Mouse (Mus musculus): Measurements from ENCODE around the gene Clp1. TPM values are rescaled to one million over a fixed set of nuclear protein-coding genes. Genes with fewer than 3 reads are reported as not detected.

The Clp1 gene
- polyA plus RNA-seq, 1 experiment: 0.70 TPM

DNA sequence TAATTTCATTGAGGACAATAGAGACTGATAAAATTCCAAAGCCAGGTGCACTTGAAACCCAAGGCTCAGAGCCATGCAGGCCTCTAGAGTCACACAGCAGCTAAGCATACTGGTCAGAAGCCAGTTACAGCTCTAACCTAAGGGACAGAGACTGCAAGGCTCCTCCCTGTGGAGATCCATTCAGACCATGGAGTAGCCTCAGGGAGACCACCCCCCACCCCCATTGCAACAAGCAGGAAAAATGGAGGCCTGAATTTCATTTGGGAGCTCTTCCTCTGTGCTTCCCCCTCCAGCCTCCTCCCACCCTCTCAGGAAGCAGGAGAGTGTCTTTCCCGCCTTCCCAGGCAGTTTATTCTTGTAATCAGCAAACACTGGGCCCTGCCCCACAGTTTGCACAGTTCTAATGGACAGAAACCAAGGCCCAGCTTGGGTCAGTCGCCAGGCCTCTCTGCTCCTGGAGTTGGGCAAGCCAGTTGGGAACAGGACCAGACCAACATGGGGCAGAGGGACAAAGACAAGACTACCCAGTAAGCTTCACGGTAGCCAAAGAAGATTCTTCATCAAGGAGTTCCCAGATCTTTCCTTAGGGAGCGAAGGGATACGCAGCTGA, 14.8 kb upstream of the Clp1 start:
- Histone ChIP-seq H3K27me3 (replicated peaks) (peaks cover 32% of the 10 kb centered on the region), H3K4me3 (replicated peaks) (peak overlapping the region; percentile 94), H3K36me3 (replicated peaks; ENCODE audit: low read length) (peaks cover 10% of the 10 kb centered on the region), H3K9me3 (no peaks in the 10 kb centered on the region), H3K4me1 (peaks cover 81% of the 10 kb centered on the region)
- TF ChIP-seq GATA1 (IDR thresholded peaks at IDR 0.05; ENCODE audit: borderline replicate concordance, low read length) (no peak), FLI1 (IDR thresholded peaks at IDR 0.05; ENCODE audit: low read length) (no peak)

- H3K4me1 ChIP-seq: peaks cover 87% of the 10 kb centered on the region
- H3K4me3 ChIP-seq (replicated peaks): peak overlapping the region; percentile 38
- no peaks in the 10 kb centered on the region for H3K9me3 ChIP-seq
- H3K36me3 ChIP-seq (replicated peaks; ENCODE audit: low read length): peaks cover 10% of the 10 kb centered on the region
- TF ChIP-seq FLI1 (IDR thresholded peaks at IDR 0.05; ENCODE audit: low read length) (no peak), GATA1 (IDR thresholded peaks at IDR 0.05; ENCODE audit: borderline replicate concordance, low read length) (no peak)
- H3K27me3 ChIP-seq (replicated peaks): peaks cover 35% of the 10 kb centered on the region
Measured at GRCm38 (mm10) chr2:84740608-84741333, 13.6 kb upstream of the Clp1 start.

DNA sequence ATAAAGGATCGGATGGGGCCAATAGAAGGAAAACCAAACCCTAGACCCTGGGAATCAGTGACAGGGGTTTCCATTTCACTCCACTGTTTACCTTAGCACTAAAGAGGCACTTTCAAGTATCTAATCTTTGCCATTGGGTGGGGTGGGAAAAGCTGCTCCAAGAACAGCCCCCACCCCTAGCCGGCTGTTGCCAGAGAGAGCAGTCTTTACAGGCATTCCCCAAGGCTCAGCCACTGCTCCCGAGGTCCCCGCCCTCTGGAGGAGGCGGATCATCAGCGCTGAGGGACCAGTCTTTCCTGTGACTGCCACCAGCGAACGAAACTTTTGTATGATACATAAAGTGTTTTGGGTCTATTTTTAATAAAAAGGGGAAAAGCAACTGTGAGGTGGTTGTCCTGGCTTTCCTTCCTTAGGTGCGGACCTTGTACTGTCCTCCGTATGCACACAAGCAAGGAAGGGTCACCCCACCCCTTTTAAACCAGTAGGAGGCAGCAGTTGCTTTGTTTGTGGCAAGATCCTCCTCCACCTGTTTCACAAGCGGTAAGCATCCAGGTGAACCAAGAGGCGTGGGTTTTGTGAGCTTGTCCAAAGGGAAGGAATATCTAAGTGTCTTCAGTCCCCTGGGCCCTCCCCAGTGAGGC, 11.2 kb upstream of the Clp1 start:
- TF ChIP-seq GATA1 (IDR thresholded peaks at IDR 0.05; ENCODE audit: borderline replicate concordance, low read length): no peak
- TF ChIP-seq FLI1 (IDR thresholded peaks at IDR 0.05; ENCODE audit: low read length): no peak
- Histone ChIP-seq H3K9me3 (no peaks in the 10 kb centered on the region), H3K4me1 (peaks cover 100% of the 10 kb centered on the region), H3K4me3 (replicated peaks) (peak overlapping the region; percentile 84), H3K27me3 (replicated peaks) (peaks cover 49% of the 10 kb centered on the region), H3K36me3 (replicated peaks; ENCODE audit: low read length) (peaks cover 10% of the 10 kb centered on the region)

DNA sequence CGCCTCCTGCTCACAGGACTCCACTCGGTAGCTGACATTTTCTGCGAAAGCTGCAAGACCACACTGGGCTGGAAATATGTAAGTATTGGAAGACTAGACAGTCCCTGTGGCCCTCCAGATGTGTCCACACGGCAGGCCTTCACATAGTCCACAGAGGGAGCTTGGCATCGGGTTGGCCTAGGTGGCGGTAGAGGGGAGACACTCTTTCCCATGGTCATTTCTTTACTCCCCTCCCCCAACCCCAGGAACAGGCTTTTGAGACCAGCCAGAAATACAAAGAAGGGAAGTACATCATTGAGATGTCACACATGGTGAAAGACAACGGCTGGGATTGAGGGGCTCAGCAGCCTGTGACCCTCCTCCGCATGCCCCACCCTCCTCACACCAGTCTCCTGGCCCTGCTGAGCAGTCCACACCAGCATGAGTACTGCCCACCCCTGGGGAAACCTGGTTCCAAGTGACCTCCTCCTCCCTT, 10.3 kb upstream of the Clp1 start:
- peaks cover 43% of the 10 kb centered on the region for H3K27me3 ChIP-seq (replicated peaks)
- H3K36me3 ChIP-seq (replicated peaks; ENCODE audit: low read length): peaks cover 10% of the 10 kb centered on the region

DNA sequence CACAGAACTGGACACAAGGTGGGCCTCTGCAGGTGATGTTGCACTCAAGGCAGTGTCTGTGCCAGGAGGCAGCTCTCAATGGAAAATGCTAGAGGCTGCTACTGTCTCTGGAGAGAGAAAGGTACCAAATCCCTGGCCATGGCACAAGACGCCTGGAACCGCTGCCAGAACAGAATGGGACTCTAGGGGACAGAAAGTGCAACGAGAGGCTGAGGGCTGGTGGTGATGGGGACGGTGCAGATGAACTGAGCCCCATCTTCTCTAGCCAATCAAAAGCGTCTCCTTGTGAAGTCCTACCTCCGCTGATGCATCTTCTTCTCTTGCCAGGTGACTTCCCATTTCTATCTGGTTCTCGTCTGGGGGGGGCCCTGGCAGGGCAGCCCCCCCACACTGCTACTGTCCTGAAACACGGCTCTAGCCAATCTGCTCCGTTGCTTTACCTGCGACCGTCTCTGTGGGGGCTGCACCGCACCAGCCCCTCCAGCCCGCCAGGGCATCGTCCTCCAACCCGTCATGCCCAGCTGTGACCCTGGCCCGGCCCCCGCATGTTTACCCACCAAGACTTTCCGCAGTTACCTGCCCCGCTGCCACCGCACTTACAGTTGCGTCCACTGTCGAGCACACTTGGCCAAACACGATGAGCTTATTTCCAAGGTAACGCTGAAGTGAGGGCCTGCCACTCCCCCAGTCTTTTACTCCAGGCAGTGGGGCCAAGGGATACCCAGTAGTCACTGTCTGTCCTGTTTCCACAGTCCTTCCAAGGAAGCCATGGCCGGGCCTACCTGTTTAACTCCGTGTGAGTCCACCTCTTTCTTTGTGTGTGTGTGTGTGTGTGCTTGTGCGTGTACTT, 9.4 kb upstream of the Clp1 start:
- H3K27me3 ChIP-seq (replicated peaks): peaks cover 41% of the 10 kb centered on the region
- TF ChIP-seq FLI1 (IDR thresholded peaks at IDR 0.05; ENCODE audit: low read length): no peak
- no peak overlapping the region for H3K4me3 ChIP-seq (replicated peaks)
- H3K9me3 ChIP-seq: no peaks in the 10 kb centered on the region
- H3K4me1 ChIP-seq: peaks cover 86% of the 10 kb centered on the region
- H3K36me3 ChIP-seq (replicated peaks; ENCODE audit: low read length): peaks cover 10% of the 10 kb centered on the region

More for the DNA sequence above, 10.3 kb upstream of the Clp1 start:
- no peaks in the 10 kb centered on the region for H3K9me3 ChIP-seq
- H3K4me1 ChIP-seq: peaks cover 95% of the 10 kb centered on the region
- H3K4me3 ChIP-seq (replicated peaks): no peak overlapping the region
- no peak for TF ChIP-seq GATA1 (IDR thresholded peaks at IDR 0.05; ENCODE audit: borderline replicate concordance, low read length)
- TF ChIP-seq FLI1 (IDR thresholded peaks at IDR 0.05; ENCODE audit: low read length): no peak

DNA sequence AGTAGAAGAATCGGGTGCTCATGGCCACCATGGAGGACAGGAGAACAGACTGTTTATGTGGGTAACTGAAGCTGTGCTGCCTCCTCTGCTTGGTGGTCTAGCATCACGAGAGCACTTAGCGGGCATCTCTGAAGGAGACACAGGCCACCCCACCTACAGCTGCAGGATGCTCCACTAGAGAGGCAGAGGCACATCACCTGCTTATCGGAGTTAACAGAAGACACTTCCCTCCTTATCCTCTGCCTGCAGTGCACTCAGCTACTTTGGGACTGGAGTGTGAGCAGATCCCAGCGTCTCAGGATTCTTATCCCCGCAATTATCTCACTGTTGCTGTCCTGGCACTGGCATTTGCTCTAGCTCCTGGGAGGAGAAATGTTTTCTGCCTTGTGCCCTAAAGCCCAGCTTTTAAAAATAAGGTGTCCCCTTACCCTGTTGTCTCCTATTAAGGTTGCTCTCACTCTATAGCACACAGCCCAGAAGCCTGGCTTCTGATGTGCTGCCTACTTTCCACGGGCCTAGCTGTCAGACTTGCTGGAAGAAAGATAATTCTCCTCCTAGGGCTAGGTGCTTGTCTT, 8.3 kb upstream of the Clp1 start:
- Histone ChIP-seq H3K27me3 (replicated peaks) (peaks cover 41% of the 10 kb centered on the region), H3K4me1 (peaks cover 77% of the 10 kb centered on the region), H3K9me3 (no peaks in the 10 kb centered on the region), H3K36me3 (replicated peaks; ENCODE audit: low read length) (peaks cover 5% of the 10 kb centered on the region), H3K4me3 (replicated peaks) (peak overlapping the region; percentile 91)
- TF ChIP-seq GATA1 (IDR thresholded peaks at IDR 0.05; ENCODE audit: borderline replicate concordance, low read length) (no peak), FLI1 (IDR thresholded peaks at IDR 0.05; ENCODE audit: low read length) (no peak)

DNA sequence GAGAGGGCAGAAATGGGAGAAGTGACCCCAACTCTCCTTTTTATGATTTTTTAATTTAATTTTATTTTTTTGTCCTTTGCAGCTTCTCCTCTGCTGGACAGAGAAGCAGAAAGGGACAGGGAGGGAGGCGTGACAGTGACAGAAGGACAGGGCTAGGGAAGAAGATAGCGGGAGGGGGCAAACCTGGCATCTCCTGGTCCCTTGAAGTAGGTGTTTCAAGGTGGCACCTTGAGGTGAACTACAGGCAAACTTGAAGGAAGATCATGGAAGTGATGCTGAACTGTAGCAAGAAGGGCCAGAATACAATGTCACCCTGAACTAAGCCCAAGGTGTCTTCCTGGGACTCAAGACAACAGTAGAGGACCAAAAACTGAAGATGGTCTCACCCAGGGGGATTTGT, 7.8 kb upstream of the Clp1 start:
- H3K4me1 ChIP-seq: peaks cover 72% of the 10 kb centered on the region
- peak overlapping the region; percentile 91 for H3K4me3 ChIP-seq (replicated peaks)
- TF ChIP-seq GATA1 (IDR thresholded peaks at IDR 0.05; ENCODE audit: borderline replicate concordance, low read length) (no peak), FLI1 (IDR thresholded peaks at IDR 0.05; ENCODE audit: low read length) (no peak)
- peaks cover under 1% of the 10 kb centered on the region for H3K36me3 ChIP-seq (replicated peaks; ENCODE audit: low read length)
- no peaks in the 10 kb centered on the region for H3K9me3 ChIP-seq
- peaks cover 41% of the 10 kb centered on the region for H3K27me3 ChIP-seq (replicated peaks)

GRCm38 (mm10) chr2:84734351-84734864, 7.3 kb upstream of the Clp1 start:
- Histone ChIP-seq H3K4me3 (replicated peaks) (peak overlapping the region; percentile 91), H3K36me3 (replicated peaks; ENCODE audit: low read length) (no peaks in the 10 kb centered on the region), H3K4me1 (peaks cover 67% of the 10 kb centered on the region), H3K27me3 (replicated peaks) (peaks cover 41% of the 10 kb centered on the region), H3K9me3 (no peaks in the 10 kb centered on the region)
- TF ChIP-seq GATA1 (IDR thresholded peaks at IDR 0.05; ENCODE audit: borderline replicate concordance, low read length) (no peak), FLI1 (IDR thresholded peaks at IDR 0.05; ENCODE audit: low read length) (no peak)
